Mouse (Mus musculus) urinary bladder, adult 18-20 months (tissue): Measurements from ENCODE around the gene Jmjd8.

Experiments used
- DNase-seq, 2 experiments: peaks; one replicate each; pipeline ENCODE4 v3.0.0; 2022; ENCODE audit warnings: low spot score in 2 of 2, mixed read lengths in 2 of 2

Jmjd8 gene

GRCm38 (mm10) chr17:25808789-25809605 lies 19.7 kb upstream of the Jmjd8 start, which contains the start of gene Fbxl16:
Gene Fbxl16, plus strand, starts transcription at chr17:25809085.
- DNase-seq, result no peak

GRCm38 (mm10) chr17:25809606-25810340 lies 18.9 kb upstream of the Jmjd8 start:
- DNase-seq, result no peak

GRCm38 (mm10) chr17:25810890-25811289 lies 17.8 kb upstream of the Jmjd8 start:
- DNase-seq, result no peak

- peak; percentile 67 to 70 for DNase-seq
These were observed 15.2 kb upstream of the Jmjd8 start for GRCm38 (mm10) chr17:25813471-25813870.

DNA sequence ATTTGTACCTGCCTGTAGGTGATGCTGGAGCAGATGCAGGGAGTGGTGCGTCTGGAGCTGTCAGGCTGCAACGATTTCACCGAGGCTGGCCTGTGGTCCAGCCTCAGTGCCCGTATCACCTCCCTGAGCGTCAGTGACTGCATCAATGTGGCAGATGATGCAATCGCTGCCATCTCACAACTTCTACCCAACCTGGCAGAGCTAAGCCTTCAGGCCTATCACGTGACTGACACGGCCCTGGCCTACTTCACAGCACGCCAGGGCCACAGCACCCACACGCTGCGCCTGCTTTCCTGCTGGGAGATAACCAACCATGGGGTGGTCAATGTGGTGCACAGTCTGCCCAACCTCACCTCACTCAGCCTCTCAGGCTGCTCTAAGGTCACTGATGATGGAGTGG lies 11.0 kb upstream of the Jmjd8 start:
- DNase-seq, result no peak

GRCm38 (mm10) chr17:25818851-25819780 lies 9.6 kb upstream of the Jmjd8 start:
- DNase-seq, result no peak

DNA sequence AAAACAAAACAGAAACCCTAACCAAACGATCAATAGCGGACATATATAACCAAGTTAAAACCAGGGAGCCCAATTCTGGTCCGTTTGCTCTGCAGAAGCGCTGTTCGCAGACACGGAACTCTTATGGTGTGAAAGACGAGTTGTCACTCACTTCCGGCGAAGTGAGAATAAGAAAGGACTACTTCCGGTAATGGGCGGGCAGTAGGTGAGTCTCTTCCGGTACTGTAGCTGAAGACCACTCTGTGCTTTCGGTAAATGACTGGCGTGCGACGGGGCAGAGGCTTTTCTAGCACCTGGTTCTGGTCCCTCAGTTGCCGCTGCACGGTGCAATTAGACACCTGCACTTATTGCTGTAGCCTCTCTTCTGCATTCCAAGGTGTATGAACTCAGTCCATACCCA lies 5.2 kb upstream of the Jmjd8 start, which contains the start of gene Wdr24:
TSS of gene Wdr24 (plus strand) at position 176 of the 400 bp plus-strand sequence.
- peak in 1 of 2 experiments; percentile 56 for DNase-seq

DNA sequence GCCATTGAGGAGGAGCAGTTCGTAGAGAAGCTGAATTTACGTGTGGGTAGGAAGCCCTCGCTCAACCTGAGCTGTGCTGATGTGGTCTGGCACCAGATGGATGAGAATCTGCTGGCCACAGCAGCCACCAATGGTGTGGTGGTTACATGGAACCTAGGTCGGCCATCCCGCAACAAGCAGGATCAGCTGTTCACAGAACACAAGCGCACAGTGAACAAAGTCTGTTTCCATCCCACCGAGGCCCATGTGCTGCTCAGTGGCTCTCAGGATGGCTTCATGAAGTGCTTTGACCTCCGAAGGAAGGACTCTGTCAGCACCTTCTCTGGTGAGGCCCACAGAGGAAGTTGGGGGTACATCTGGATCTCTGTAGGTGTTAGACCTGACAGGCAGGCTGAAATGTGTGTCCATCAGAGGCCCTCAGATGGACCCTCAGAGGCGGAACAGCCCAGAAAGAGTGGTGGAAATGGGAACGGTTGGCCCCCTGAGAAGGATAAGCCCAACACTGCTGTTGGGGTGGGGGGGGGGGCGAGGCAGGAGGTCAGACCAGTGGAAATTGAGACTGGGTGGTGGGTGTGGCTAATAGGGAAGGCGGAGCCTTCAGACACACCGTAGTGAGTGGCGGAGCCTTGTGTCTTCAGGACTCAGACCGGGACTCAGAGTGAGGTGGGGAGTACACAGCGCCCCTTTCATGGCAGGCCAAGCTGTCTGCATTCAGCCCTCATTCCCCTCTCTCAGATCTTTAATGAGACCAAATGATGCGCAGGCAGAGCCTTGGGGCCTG lies 4.1 kb upstream of the Jmjd8 start:
- no peak for DNase-seq

GRCm38 (mm10) chr17:25825311-25825710 lies 3.4 kb upstream of the Jmjd8 start:
- DNase-seq, result no peak

GRCm38 (mm10) chr17:25825984-25826570 lies 2.6 kb upstream of the Jmjd8 start:
- no peak for DNase-seq

- DNase-seq, result no peak
These were observed 1.7 kb upstream of the Jmjd8 start for GRCm38 (mm10) chr17:25827011-25827410.

DNA sequence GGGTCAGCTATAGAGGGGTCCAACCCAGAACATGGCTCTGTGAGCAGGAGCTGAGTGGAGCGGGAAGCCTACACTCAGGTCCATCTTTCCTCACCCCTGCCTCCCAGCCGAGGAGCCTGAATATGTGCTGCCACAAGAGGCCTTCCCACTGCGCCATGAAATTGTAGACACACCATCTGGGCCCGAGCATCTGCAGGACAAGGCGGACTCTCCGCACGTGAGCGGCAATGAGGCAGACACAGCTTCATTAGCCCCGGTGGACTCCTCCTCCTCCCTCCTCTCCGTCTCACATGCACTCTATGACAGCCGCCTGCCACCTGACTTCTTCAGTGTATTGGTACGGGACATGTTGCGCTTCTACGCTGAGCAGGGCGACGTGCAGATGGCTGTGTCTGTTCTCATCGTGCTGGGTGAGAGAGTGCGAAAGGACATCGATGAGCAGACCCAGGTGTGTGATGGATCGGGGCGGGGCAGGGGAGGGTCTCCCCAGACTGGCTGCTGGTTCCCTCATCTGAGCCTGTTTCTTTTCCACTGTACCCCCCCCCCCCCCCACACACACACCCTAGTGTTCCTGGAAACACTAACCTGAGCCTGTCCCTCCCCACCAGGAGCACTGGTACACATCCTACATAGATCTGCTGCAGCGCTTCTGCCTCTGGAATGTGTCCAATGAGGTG lies 983 bp upstream of the Jmjd8 start:
- DNase-seq, result no peak

- DNase-seq, result no peak
These were observed 458 bp upstream of the Jmjd8 start for GRCm38 (mm10) chr17:25828223-25828594.

DNA sequence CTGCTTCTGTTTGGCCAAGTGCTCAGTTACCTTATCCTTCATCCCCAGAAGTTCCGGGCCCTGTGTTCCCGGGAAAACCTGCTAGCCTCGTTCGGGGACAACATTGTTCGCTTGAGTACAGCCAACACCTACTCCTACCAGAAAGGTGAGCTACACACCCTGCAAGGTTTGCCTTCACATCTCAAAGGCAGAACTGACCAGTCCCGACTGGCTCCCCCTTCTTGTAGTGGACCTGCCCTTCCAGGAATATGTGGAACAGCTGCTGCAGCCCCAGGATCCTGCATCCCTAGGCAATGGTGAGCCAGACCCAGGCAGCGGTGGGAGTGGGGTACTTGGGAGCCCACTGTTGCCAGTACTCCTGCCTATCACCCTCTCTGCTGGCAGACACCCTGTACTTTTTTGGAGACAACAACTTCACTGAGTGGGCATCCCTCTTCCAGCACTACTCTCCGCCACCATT lies 921 bp downstream of the Jmjd8 start:
- DNase-seq, result peak in 1 of 2 experiments; percentile 18

GRCm38 (mm10) chr17:25830200-25830753 lies 1.6 kb downstream of the Jmjd8 start:
- no peak for DNase-seq

DNA sequence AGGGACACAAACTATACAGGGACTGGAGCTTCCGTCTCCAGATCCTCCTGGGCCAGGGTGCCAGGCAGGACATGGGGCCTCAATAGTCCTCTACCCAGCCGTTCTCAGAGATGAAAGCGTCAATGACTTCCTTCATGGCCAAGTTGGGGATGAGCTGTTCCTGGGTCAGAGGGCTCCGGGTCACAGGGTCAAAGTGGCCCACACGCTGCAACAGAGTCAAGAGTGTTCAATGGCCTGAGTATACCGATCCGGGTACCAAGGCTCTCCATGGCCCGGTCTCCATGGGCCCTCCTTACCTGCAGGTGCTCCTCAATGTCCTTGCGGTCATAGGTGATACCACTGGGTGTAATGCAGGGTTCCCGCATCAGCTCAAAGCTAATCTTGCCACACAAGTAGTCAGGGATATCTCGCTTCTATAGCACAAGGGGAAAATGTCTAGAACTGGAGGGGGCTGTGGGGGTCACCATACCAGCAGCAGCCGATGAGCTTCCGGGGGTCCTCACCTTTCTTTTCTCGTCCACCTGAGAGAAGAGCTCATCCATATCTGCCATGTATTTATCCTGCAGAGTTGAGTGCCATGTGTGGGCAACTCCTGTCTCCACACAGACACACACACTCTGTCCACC lies 2.3 kb downstream of the Jmjd8 start:
- no peak for DNase-seq

GRCm38 (mm10) chr17:25831451-25832281 lies 3.0 kb downstream of the Jmjd8 start:
- DNase-seq, result peak in 1 of 2 experiments; percentile 31
